Mouse (Mus musculus) lung, embryonic 15.5 days (tissue): ENCODE data around the gene Cphx3. TPM values are rescaled to one million over a fixed set of nuclear protein-coding genes. Genes with fewer than 3 reads are reported as not detected.
"Not testable (repeated sequence)": the region's sequence is repeated elsewhere in the genome, so short reads cannot be mapped to it uniquely, and the experiment has no call there.

ENCODE experiments used
- ATAC-seq: fragments of 200-750 bp; cut with Nextera tagmentation; 2 replicates; pipeline ENCODE4 v1.8.0; 2017; ENCODE audit warnings: moderate number of reproducible peaks, borderline replicate concordance; ENCODE audit not compliant: low FRiP score, low TSS enrichment; ENCODE audit errors: extremely low read depth
- H3K27ac ChIP-seq: fragments of 300-500 bp; sonication (generic); 2 replicates; pipeline ENCODE4 v1.5.1; 2015; ENCODE audit warnings: moderate library complexity, mild to moderate bottlenecking, inconsistent platforms
- H3K27me3 ChIP-seq: fragments of 300-500 bp; sonication (generic); 2 replicates; pipeline ENCODE4 v1.6.1; 2015; ENCODE audit warnings: inconsistent platforms
- H3K36me3 ChIP-seq: fragments of 300-500 bp; sonication (generic); 2 replicates; pipeline ENCODE4 v1.6.1; 2015; ENCODE audit warnings: inconsistent platforms
- H3K4me1 ChIP-seq: fragments of 300-500 bp; sonication (generic); 2 replicates; pipeline ENCODE4 v1.6.1; 2015; ENCODE audit warnings: inconsistent platforms
- H3K4me2 ChIP-seq: fragments of 300-500 bp; sonication (generic); 2 replicates; pipeline ENCODE4 v1.6.1; 2015; ENCODE audit warnings: inconsistent platforms, mild to moderate bottlenecking, moderate library complexity
- H3K4me3 ChIP-seq: fragments of 300-500 bp; sonication (generic); 2 replicates; pipeline ENCODE4 v1.5.1; 2015; ENCODE audit warnings: mild to moderate bottlenecking, inconsistent platforms
- H3K9ac ChIP-seq: fragments of 300-500 bp; sonication (generic); 2 replicates; pipeline ENCODE4 v1.6.1; 2015; ENCODE audit warnings: inconsistent platforms
- H3K9me3 ChIP-seq: fragments of 300-500 bp; sonication (generic); 2 replicates; pipeline ENCODE4 v1.6.1; 2016; ENCODE audit warnings: inconsistent platforms
- WGBS: fragments of 180-500 bp; shearing (Covaris S2); methylation state at CpG from one replicate; pipeline ENCODE4 v1.1.7; 2015; 5-methylcytosine and 5-hydroxymethylcytosine counted together
- polyA plus RNA-seq: library from polyadenylated mRNA; unstranded; fragments of >200 nt; fragmentation: Nextera tagmentation; extraction: Ambion mirVana; gene quantifications from 2 replicates; pipeline ENCODE4 v1.2.1, GENCODE M21; 2015

Cphx3 gene
- polyA plus RNA-seq, 1 experiment from 2014 or later, result not detected

- not testable (repeated sequence) for H3K4me1 ChIP-seq, H3K9me3 ChIP-seq, H3K4me2 ChIP-seq, H3K27ac ChIP-seq, H3K27me3 ChIP-seq, H3K36me3 ChIP-seq, H3K9ac ChIP-seq, ATAC-seq, H3K4me3 ChIP-seq
- no CpG with 5 or more reads among the region's 10 CpGs for WGBS
Observed at GRCm38 (mm10) chr14:26182380-26182779, 100.3 kb downstream of the Cphx3 start, which contains the start of gene Plac9b. Gene Plac9b, minus strand, starts transcription at chr14:26182480.

GRCm38 (mm10) chr14:26186638-26187037 is 104.5 kb downstream of the Cphx3 start:
- H3K36me3 ChIP-seq, H3K9ac ChIP-seq, H3K4me1 ChIP-seq, H3K27ac ChIP-seq, ATAC-seq, H3K9me3 ChIP-seq, H3K27me3 ChIP-seq, H3K4me2 ChIP-seq, H3K4me3 ChIP-seq: not testable (repeated sequence)
- no CpG with 5 or more reads among the region's 9 CpGs for whole genome bisulfite sequencing

- H3K4me2 ChIP-seq, H3K9me3 ChIP-seq, H3K36me3 ChIP-seq, H3K27ac ChIP-seq, H3K27me3 ChIP-seq, H3K4me1 ChIP-seq, H3K9ac ChIP-seq, ATAC-seq, H3K4me3 ChIP-seq: not testable (repeated sequence)
- WGBS, result no CpG with 5 or more reads among the region's 8 CpGs
Observed at GRCm38 (mm10) chr14:26188361-26188760, 106.3 kb downstream of the Cphx3 start.

GRCm38 (mm10) chr14:26197851-26198250 is 115.8 kb downstream of the Cphx3 start:
- not testable (repeated sequence) for H3K4me3 ChIP-seq, H3K4me1 ChIP-seq, H3K4me2 ChIP-seq, H3K27me3 ChIP-seq, H3K27ac ChIP-seq, H3K36me3 ChIP-seq, H3K9me3 ChIP-seq, H3K9ac ChIP-seq
- peak; percentile 65; the same call in 1 of the 2 replicates for ATAC-seq
- WGBS, result no CpG with 5 or more reads among the region's 3 CpGs

GRCm38 (mm10) chr14:26206197-26206925 is 124.3 kb downstream of the Cphx3 start:
- no CpG with 5 or more reads among the region's 44 CpGs for WGBS
- H3K9me3 ChIP-seq, H3K27ac ChIP-seq, H3K36me3 ChIP-seq, H3K4me2 ChIP-seq, H3K27me3 ChIP-seq, H3K9ac ChIP-seq, H3K4me1 ChIP-seq, H3K4me3 ChIP-seq: not testable (repeated sequence)
- peak; percentile 83 for ATAC-seq

- not testable (repeated sequence) for H3K4me2 ChIP-seq, H3K27ac ChIP-seq, H3K27me3 ChIP-seq, H3K9me3 ChIP-seq, H3K36me3 ChIP-seq, H3K9ac ChIP-seq, H3K4me1 ChIP-seq, H3K4me3 ChIP-seq
- ATAC-seq, result peak; percentile 46; the same call in 1 of the 2 replicates
- WGBS, result no CpG with 5 or more reads among the region's 10 CpGs
Observed at GRCm38 (mm10) chr14:26206926-26207247, 124.8 kb downstream of the Cphx3 start, which contains the start of gene Tmem254b. Gene Tmem254b, minus strand, starts transcription at chr14:26207041.

- H3K4me2 ChIP-seq, ATAC-seq, H3K27me3 ChIP-seq, H3K4me3 ChIP-seq, H3K27ac ChIP-seq, H3K9ac ChIP-seq, H3K36me3 ChIP-seq, H3K9me3 ChIP-seq, H3K4me1 ChIP-seq: not testable (repeated sequence)
- WGBS, result no CpG with 5 or more reads among the region's 5 CpGs
Observed at GRCm38 (mm10) chr14:26216233-26217000, 134.3 kb downstream of the Cphx3 start.

GRCm38 (mm10) chr14:26237183-26237582 is 155.1 kb downstream of the Cphx3 start:
- WGBS, result no CpG with 5 or more reads among the region's 2 CpGs
- not testable (repeated sequence) for H3K27me3 ChIP-seq, H3K4me3 ChIP-seq, ATAC-seq, H3K9me3 ChIP-seq, H3K36me3 ChIP-seq, H3K9ac ChIP-seq, H3K4me1 ChIP-seq, H3K4me2 ChIP-seq, H3K27ac ChIP-seq

- H3K27ac ChIP-seq, H3K9me3 ChIP-seq, H3K36me3 ChIP-seq, H3K4me3 ChIP-seq, H3K4me1 ChIP-seq, H3K9ac ChIP-seq, H3K27me3 ChIP-seq, H3K4me2 ChIP-seq: not testable (repeated sequence)
- peak; percentile 76 for ATAC-seq
- no CpG with 5 or more reads among the region's 25 CpGs for WGBS
Observed at GRCm38 (mm10) chr14:26257756-26258617, 175.9 kb downstream of the Cphx3 start, which contains the start of gene Duxbl3. Gene Duxbl3, plus strand, starts transcription at chr14:26257962.

GRCm38 (mm10) chr14:26258729-26259128 is 176.6 kb downstream of the Cphx3 start:
- not testable (repeated sequence) for H3K9me3 ChIP-seq, H3K4me2 ChIP-seq, ATAC-seq, H3K27me3 ChIP-seq, H3K9ac ChIP-seq, H3K27ac ChIP-seq, H3K36me3 ChIP-seq, H3K4me3 ChIP-seq, H3K4me1 ChIP-seq
- no CpG with 5 or more reads among the region's 6 CpGs for WGBS
